Mouse (Mus musculus) frontal cortex, postnatal 36 days (tissue): ENCODE data around the gene Trafd1.

Source experiments
- DNase-seq, 2 experiments: peaks; one replicate each; pipeline ENCODE4 v3.0.0; 2022; ENCODE audit warnings: low spot score in 2 of 2

Trafd1 gene

GRCm38 (mm10) chr5:121385461-121386119, at the start of gene Trafd1:
TSS of gene Trafd1 (minus strand) at chr5:121385632.
- DNase-seq, result peak; percentile 94

GRCm38 (mm10) chr5:121428954-121429353, 43.5 kb upstream of the Trafd1 start:
- peak; percentile 30 to 37 for DNase-seq

DNA sequence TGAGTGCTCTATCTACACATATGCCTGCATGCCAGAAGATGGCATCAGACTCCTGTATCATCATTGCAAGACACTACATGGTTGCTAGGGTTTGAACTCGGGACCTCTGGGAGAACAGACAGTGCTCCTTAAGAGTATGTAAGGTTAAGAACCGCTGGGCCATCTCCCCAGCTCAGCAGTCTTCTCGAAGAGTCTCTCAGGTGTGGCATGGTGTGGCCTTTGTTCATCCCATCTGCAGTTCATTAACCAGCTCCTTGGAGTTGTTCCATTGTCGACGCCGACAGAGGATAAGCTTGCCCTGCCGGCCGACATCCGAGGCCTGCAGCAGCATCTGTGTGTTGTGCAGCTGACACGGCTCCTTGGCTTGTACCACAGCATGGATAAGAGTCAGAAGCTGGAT, 37.9 kb upstream of the Trafd1 start:
- no peak for DNase-seq

GRCm38 (mm10) chr5:121422787-121423186, 37.4 kb upstream of the Trafd1 start:
- DNase-seq, result peak in 1 of 2 experiments; percentile 46

- no peak for DNase-seq
Observed at GRCm38 (mm10) chr5:121420721-121421120, 35.3 kb upstream of the Trafd1 start.

GRCm38 (mm10) chr5:121410975-121411374, 25.5 kb upstream of the Trafd1 start:
- no peak for DNase-seq

- no peak for DNase-seq
Observed at GRCm38 (mm10) chr5:121407856-121408255, 22.4 kb upstream of the Trafd1 start.

DNA sequence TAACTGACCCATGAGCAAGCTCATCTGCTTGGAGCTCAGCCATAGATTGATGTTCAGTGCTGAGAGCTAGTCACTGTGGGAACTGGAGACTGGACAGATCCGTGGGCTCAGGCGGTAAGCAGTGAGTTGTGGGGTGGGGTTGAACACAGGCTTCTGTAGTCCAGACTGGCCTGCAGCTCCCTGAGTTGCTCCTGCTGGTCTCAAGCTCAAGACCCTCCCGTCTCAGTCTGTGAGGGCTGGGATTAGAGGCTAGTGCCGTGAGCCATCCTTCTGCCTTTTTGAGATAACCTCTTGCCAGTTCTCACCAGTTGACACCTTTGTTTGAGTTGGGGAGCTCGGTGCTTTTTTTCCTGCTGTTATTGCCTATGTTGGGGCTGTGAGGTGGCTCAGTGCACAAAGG, 15.4 kb upstream of the Trafd1 start:
- DNase-seq, result no peak

- DNase-seq, result no peak
Observed at GRCm38 (mm10) chr5:121400064-121400463, 14.6 kb upstream of the Trafd1 start.

DNA sequence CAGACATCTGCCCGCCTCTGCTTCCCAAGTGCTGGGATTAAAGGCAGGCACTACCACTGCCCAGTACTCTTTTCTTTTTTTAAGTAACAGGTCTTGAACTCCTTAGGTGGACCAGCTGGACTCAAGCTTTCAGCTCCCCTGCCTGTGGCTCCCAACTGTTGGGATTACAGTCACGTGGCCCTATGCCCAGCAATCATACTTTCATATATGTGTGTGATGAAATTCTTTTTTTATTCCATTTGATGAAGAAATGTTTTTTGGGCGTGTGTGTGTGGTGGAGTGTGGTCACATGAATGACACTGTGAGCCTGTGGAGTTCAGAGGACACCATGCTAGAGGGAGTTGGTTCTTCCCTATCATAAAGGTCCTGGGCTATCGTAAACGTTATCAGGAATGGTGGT, 14.1 kb upstream of the Trafd1 start:
- no peak for DNase-seq

GRCm38 (mm10) chr5:121398965-121399462, 13.6 kb upstream of the Trafd1 start:
- DNase-seq, result no peak

GRCm38 (mm10) chr5:121398146-121398964, 12.9 kb upstream of the Trafd1 start:
- DNase-seq, result no peak

DNA sequence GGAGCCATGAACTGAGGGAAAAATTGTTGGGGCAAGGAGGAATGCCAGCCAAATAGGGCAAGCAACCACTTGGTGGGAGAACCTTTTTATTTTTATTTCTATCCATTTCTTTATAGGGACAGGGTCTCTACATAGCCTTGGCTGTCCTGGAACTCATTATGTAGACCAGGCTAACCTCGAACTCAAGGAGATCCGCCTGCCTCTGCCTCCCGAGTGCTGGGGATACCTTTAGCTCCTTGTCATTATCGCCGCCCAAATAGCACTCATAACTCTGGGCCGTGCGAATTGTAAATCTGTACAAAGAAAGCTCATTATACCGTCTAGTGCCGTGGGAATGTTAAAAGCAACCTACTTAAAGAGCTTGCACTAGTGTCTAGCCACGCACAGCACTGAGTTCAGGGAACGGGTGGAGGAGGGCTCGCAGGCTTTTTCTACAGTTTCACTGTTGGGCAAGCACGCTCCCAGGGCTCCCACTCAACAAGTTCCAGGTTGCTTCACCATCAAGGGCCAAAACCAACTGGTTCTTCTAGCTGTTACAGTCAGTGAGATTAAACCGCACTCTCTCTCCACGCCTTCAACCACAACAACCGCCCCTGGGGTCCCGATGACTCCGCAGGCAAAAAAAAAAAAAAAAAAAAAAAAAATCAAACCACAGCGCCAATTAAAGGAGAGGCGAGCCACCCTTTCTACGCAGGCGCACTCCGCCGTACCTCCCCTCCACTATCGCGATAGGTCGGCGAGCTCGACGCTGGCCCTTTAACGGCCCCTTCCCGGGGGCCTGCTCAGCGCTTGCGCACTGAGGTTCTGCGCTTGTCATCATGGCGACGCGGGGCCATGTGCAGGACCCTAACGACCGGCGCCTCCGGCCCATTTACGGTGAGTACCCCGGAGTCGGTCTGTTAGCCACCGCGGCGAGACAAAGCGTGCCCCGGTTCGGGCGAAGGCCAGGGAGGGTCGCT, 12.0 kb upstream of the Trafd1 start, which contains the start of gene Naa25:
Gene Naa25, plus strand, starts transcription at position 750 of the 959 bp plus-strand sequence.
- DNase-seq, result peak; percentile 92

GRCm38 (mm10) chr5:121395621-121396020, 10.2 kb upstream of the Trafd1 start:
- no peak for DNase-seq

DNA sequence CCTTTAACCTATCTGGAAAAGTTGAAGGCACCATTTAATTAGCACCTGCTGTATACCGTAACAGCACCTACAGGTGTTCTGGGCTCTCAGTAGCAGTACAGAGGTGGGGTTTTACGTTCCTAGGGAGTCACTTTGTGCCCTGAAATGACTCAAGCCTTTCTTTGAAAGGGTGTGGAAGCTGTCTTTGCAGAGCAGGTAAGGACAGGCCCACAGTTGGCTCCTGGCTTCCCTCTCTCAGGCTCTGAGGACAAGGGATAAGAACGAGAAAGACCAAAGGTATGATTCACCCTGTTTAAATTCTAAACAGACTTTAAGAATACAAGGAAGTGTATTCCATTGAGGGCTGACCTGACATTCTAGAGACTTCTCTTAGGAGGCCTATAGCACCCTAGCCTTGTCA, 8.0 kb upstream of the Trafd1 start:
- no peak for DNase-seq

GRCm38 (mm10) chr5:121392667-121393380, 7.4 kb upstream of the Trafd1 start:
- no peak for DNase-seq

- DNase-seq, result no peak
Observed at GRCm38 (mm10) chr5:121389691-121390090, 4.3 kb upstream of the Trafd1 start.

DNA sequence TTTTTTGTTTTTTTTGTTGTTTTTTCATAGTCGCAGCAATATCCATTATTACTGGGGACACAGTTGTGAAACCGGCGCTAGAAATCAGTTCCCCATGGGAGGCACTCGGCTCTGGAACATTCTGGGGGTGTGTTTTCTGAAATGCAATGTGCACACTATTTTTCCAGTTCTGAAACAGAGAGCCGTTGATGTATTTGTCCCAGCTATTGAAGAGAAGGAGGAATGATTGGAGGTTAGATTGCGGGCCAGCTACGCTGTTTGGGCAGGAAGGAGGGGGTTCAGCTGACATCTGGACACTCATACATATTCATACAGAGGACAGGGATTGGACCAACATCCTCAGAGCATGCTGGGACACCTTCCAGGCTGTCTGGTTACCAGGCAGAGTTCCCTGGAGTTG, 3.7 kb upstream of the Trafd1 start:
- no peak for DNase-seq

- DNase-seq, result no peak
Observed at GRCm38 (mm10) chr5:121387126-121387525, 1.7 kb upstream of the Trafd1 start.

- DNase-seq, result peak in 1 of 2 experiments; percentile 60
Observed at GRCm38 (mm10) chr5:121386120-121386909, 883 bp upstream of the Trafd1 start.
